18 mouse cellular contexts compared by ENCODE assay signal in genomic region chr2:28207200-28207750, GRCm38 (mm10). TPM values are rescaled to one million over a fixed set of nuclear protein-coding genes. Genes with fewer than 3 reads are reported as not detected.
DNase-seq lines count a peak whose midpoint lies in the region; ATAC-seq and TF ChIP-seq lines count a peak whose summit lies in the region.
"Had no signal": no experiment of that assay in that cellular context is flagged by ENCODE, and none has a peak within 500 bp of the region (broad histone marks: within the 10 kb centered on the region; RNA-seq: fewer than 3 reads in every experiment).

No protein-coding gene starts in this region.

- H3K27ac ChIP-seq in embryonic facial prominence, embryonic 13.5 days, result no peak overlapping the region
- H3K27ac ChIP-seq in embryonic facial prominence, embryonic 10.5 days (replicated peaks), result no peak overlapping the region
- no peak overlapping the region for H3K27ac ChIP-seq in bone marrow macrophage, adult 2 months (ENCODE audit: insufficient read depth, low read depth, low read length)
- peak overlapping the region; percentile 17; the same call in 1 of the 2 replicates for H3K27ac ChIP-seq in hindbrain, embryonic 12.5 days
- H3K27ac ChIP-seq: embryonic facial prominence, embryonic 12.5 days; liver, embryonic 14.5 days had no signal

- no peaks in the 10 kb centered on the region for H3K9me3 ChIP-seq in embryonic facial prominence, embryonic 13.5 days
- H3K9me3 ChIP-seq in embryonic facial prominence, embryonic 10.5 days, result no peaks in the 10 kb centered on the region
- H3K9me3 ChIP-seq in hindbrain, embryonic 12.5 days (replicated peaks), result no peaks in the 10 kb centered on the region
- H3K9me3 ChIP-seq: embryonic facial prominence, embryonic 12.5 days; heart, embryonic 12.5 days had no signal

- no peak for ATAC-seq in embryonic facial prominence, embryonic 13.5 days (ENCODE audit: insufficient number of reproducible peaks, insufficient read depth, low FRiP score, low TSS enrichment, low read depth)
- ATAC-seq in hindbrain, embryonic 12.5 days (ENCODE audit: low FRiP score), result no peak
- ATAC-seq: forebrain, embryonic 16.5 days had no signal

- no peak for TF ChIP-seq POLR2A in bone marrow macrophage, adult 2 months (IDR thresholded peaks at IDR 0.05; ENCODE audit: borderline replicate concordance, low read depth, low read length)
- TF ChIP-seq POLR2A in myocyte (IDR thresholded peaks at IDR 0.05; ENCODE audit: insufficient read length, low read depth), result no peak

- H3K36me3 ChIP-seq in embryonic facial prominence, embryonic 13.5 days, result no peaks in the 10 kb centered on the region
- no peaks in the 10 kb centered on the region; the same call in 1 of the 2 replicates for H3K36me3 ChIP-seq in embryonic facial prominence, embryonic 10.5 days (replicated peaks)
- H3K36me3 ChIP-seq in hindbrain, embryonic 12.5 days, result no peaks in the 10 kb centered on the region
- no peaks in the 10 kb centered on the region for H3K36me3 ChIP-seq in myocyte (ENCODE audit: control insufficient read depth, insufficient read depth)
- H3K36me3 ChIP-seq: embryonic facial prominence, embryonic 12.5 days; G1E; heart, embryonic 12.5 days had no signal

- peaks cover 18% of the 10 kb centered on the region for H3K27me3 ChIP-seq in embryonic facial prominence, embryonic 13.5 days
- H3K27me3 ChIP-seq in embryonic facial prominence, embryonic 10.5 days (replicated peaks; ENCODE audit: low read depth, poor library complexity, severe bottlenecking), result peaks cover 41% of the 10 kb centered on the region
- H3K27me3 ChIP-seq in hindbrain, embryonic 12.5 days, result peaks cover 5% of the 10 kb centered on the region; the same call in 1 of the 2 replicates
- H3K27me3 ChIP-seq in myocyte (ENCODE audit: control insufficient read depth, insufficient read depth, insufficient read length), result no peaks in the 10 kb centered on the region

- TF ChIP-seq CTCF in bone marrow macrophage, adult 2 months (IDR thresholded peaks at IDR 0.05; ENCODE audit: low read depth, low read length), result no peak

- no peak for DNase-seq in embryonic facial prominence, embryonic 10.5 days (ENCODE audit: low spot score)
- DNase-seq in kidney, adult 8-10 months, result no peak
- DNase-seq in kidney, adult 11 months, result no peak
- DNase-seq: adrenal gland, postnatal 36 days; gastrocnemius, postnatal 14 days; left cerebral cortex, postnatal 4 days; lung, postnatal 10 days; right cerebral cortex, postnatal 14 days; thymus, postnatal 4 days had no signal

- H3K9ac ChIP-seq in embryonic facial prominence, embryonic 13.5 days, result no peak overlapping the region
- peak overlapping the region; percentile 43; the same call in 1 of the 2 replicates for H3K9ac ChIP-seq in hindbrain, embryonic 12.5 days
- H3K9ac ChIP-seq: liver, embryonic 14.5 days had no signal

- 70% methylated on average over 3 of the region's 3 CpGs for WGBS in embryonic facial prominence, embryonic 13.5 days
- WGBS in embryonic facial prominence, embryonic 10.5 days, result 83% methylated on average over 3 of the region's 3 CpGs
- WGBS in hindbrain, embryonic 12.5 days, result 64% methylated on average over 3 of the region's 3 CpGs

- peaks cover 28% of the 10 kb centered on the region for H3K4me1 ChIP-seq in embryonic facial prominence, embryonic 13.5 days
- H3K4me1 ChIP-seq in embryonic facial prominence, embryonic 10.5 days, result peaks cover 33% of the 10 kb centered on the region
- peaks cover 16% of the 10 kb centered on the region for H3K4me1 ChIP-seq in bone marrow macrophage, adult 2 months (ENCODE audit: control insufficient read depth, insufficient read depth, low read length)
- peaks cover 68% of the 10 kb centered on the region for H3K4me1 ChIP-seq in hindbrain, embryonic 12.5 days

- no peak overlapping the region for H3K4me3 ChIP-seq in embryonic facial prominence, embryonic 13.5 days
- H3K4me3 ChIP-seq in embryonic facial prominence, embryonic 10.5 days, result no peak overlapping the region; the same call in 1 of the 2 replicates
- peak overlapping the region; percentile 9; the same call in 1 of the 2 replicates for H3K4me3 ChIP-seq in bone marrow macrophage, adult 2 months (ENCODE audit: insufficient read depth, low read length)
- 0 out of 2 replicates have a peak overlapping the region, but pooled peaks have one; percentile 3 for H3K4me3 ChIP-seq in hindbrain, embryonic 12.5 days
- H3K4me3 ChIP-seq in myocyte, result peak overlapping the region; percentile 36

- no peak overlapping the region for H3ac ChIP-seq in myocyte (ENCODE audit: control insufficient read depth, insufficient read length)

- peaks cover 16% of the 10 kb centered on the region for H3K79me2 ChIP-seq in myocyte (ENCODE audit: control insufficient read depth, insufficient read depth)

- peak overlapping the region; percentile 99 for H3K4me2 ChIP-seq in embryonic facial prominence, embryonic 13.5 days
- peak overlapping the region; percentile 90 for H3K4me2 ChIP-seq in hindbrain, embryonic 12.5 days (replicated peaks)
- peak overlapping the region; percentile 90 for H3K4me2 ChIP-seq in myocyte (ENCODE audit: low read depth)

TF ChIP-seq in myocyte, 11 proteins besides CTCF, POLR2A, EP300 and RAD21:
- TF ChIP-seq MYOD1 (IDR thresholded peaks at IDR 0.05; ENCODE audit: control insufficient read depth in 1 of 3, insufficient read length in 2 of 3, low read depth in 2 of 3) (no peak), CEBPB (IDR thresholded peaks at IDR 0.05; ENCODE audit: insufficient read depth, poor library complexity, severe bottlenecking) (no peak), E2F4 (IDR thresholded peaks at IDR 0.05; ENCODE audit: insufficient read depth) (no peak), USF1 (IDR thresholded peaks at IDR 0.05; ENCODE audit: low read depth) (no peak), TCF12 (IDR thresholded peaks at IDR 0.05; ENCODE audit: insufficient read depth, poor library complexity, severe bottlenecking) (no peak), POLR2AphosphoS2 (IDR thresholded peaks at IDR 0.05; ENCODE audit: insufficient read length, low read depth) (no peak), SRF (IDR thresholded peaks at IDR 0.05; ENCODE audit: control insufficient read depth, insufficient read length, low read depth) (no peak), TCF3 (IDR thresholded peaks at IDR 0.05; ENCODE audit: insufficient read length, low read depth) (no peak), MYOG (IDR thresholded peaks at IDR 0.05; ENCODE audit: control insufficient read depth in 1 of 3, insufficient read depth in 1 of 3, insufficient read length in 2 of 3, low read depth in 2 of 3) (no peak), MAX (IDR thresholded peaks at IDR 0.05; ENCODE audit: low read depth) (no peak), REST (IDR thresholded peaks at IDR 0.05; ENCODE audit: insufficient read depth, insufficient read length) (no peak)
TF ChIP-seq in myocyte: peak in this region for 0.

RNA-seq across cellular contexts. Expression of gene Olfm1, which starts 14.5 kb away (rescaled TPM):
- polyA plus RNA-seq in embryonic facial prominence, embryonic 13.5 days (2015; fragmentation: Nextera tagmentation; extraction: Ambion mirVana), result 17.0 and 23.9 TPM in 2 replicates
- polyA plus RNA-seq in embryonic facial prominence, embryonic 10.5 days (2016; fragmentation: Nextera tagmentation; extraction: Ambion mirVana), result 16.8 and 20.4 TPM in 2 replicates
- polyA plus RNA-seq in bone marrow macrophage, adult 2 months (2012; ENCODE audit: insufficient read depth, insufficient read length, missing spikeins), result 87.3 and 89.9 TPM in 2 replicates
- polyA plus RNA-seq in hindbrain, embryonic 12.5 days (2016; fragmentation: Nextera tagmentation; extraction: Ambion mirVana), result 189 and 191 TPM in 2 replicates
- 57.5 TPM for polyA plus RNA-seq in myocyte (2012; fragmentation: generic; extraction: Trizol)

Comparison
In these comparisons a context has a peak if more than half of its experiments do, and no peak if none do; other contexts are left out.
1. H3K4me3 ChIP-seq: peak in bone marrow macrophage, adult 2 months (single experiment), hindbrain, embryonic 12.5 days (single experiment) and myocyte (single experiment); none in embryonic facial prominence, embryonic 13.5 days (single experiment) and embryonic facial prominence, embryonic 10.5 days (single experiment).
2. Peak in every context shown above with its lines, with median percentiles within 50 percentile points of each other: H3K4me2 ChIP-seq.